Mouse (Mus musculus) bone marrow macrophage, adult 2 months (primary cell): ENCODE measurements at regions not wholly inside any gene's neighbourhood (a gene's known extent, or its start where the extent isn't known, plus 50 kb on each side); places are given as distances from the start of the nearest gene placed in this dataset.

Source experiments
- CTCF ChIP-seq: IDR thresholded peaks from 2 replicates; pipeline ENCODE4 v1.5.1; 2012; ENCODE audit warnings: low read depth, mild to moderate bottlenecking, low read length, moderate library complexity
- POLR2A ChIP-seq: IDR thresholded peaks from 2 replicates; pipeline ENCODE4 v1.6.1; 2012; ENCODE audit warnings: mild to moderate bottlenecking, low read depth, low read length, borderline replicate concordance

GRCm38 (mm10) chr10:98044579-98044978 is 318.0 kb upstream of the C030005K15Rik start:
- no peak for TF ChIP-seq CTCF
- no peak for TF ChIP-seq POLR2A
